Mouse (Mus musculus) cerebellum, postnatal 36 days (tissue): Measurements from ENCODE around the gene Ttc22.

Experiments used
- DNase-seq, 2 experiments: peaks; one replicate each; pipeline ENCODE4 v3.0.0; 2021 to 2022; ENCODE audit warnings: mixed read lengths in 2 of 2

The Ttc22 gene

DNA sequence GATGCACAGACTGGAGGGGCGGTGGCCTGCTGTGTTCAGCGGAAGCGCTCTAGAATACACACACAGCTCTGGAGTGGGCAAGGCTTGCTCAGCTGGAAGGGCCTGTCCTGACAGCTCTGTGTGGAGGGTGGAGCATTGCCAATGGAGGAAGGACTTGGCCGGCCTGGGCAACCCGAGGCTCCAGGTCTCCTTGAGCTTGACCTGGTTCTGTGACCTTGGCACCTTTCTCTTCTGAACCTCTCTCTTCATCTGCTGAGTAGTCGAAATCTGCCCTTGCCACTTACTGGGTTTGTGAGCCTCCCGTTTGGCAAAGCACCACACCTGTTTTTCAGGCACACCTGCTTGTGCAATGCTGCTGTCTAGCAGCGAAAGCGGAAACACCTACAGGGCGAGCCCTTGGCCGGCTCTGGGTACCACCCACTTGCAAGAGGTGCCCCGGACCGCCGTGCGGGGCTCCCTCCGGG is at the start of gene Ttc22:
Ttc22 (plus strand) TSS at position 403 of the 464 bp plus-strand sequence.
- no peak for DNase-seq

DNA sequence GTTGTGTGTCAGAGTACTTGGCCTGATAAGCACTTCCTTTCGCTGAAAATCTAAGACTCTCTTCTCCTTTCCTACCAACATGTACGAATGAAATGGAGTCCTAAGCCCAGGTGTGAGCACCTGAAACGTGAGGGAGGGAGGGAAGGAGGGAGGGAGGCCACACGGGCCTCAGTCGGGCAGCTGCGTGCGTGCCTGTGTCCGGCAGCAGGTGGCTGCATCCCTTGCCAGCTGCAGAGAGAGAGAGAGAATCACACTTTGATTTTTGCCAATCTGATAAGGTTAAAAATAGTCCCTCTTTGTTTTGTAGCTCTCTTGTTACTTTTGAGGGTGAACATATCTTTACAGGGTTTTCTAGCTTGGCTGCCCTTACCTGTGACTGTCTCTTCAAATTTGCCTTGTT is 47.2 kb upstream of the Ttc22 start:
- no peak for DNase-seq

DNA sequence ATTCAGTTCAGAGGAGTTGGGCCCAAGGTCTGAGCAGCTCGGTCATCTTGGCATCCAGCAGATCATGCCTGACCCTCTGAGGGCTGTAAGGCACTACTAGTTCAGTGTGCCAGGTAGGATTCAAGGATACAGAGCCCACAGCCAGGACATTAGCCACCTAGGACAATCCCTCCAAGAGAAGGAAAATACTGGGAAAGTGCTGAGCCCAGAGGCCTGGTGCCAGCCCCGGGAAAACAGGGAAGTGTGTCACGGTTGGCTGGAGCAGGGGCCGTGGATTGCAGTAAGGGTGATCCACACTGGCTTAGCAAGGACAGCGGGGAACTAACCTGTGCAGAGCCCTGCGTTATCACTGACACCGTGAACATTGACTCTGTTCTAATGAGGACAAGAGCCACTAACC is 44.7 kb upstream of the Ttc22 start:
- no peak for DNase-seq

DNA sequence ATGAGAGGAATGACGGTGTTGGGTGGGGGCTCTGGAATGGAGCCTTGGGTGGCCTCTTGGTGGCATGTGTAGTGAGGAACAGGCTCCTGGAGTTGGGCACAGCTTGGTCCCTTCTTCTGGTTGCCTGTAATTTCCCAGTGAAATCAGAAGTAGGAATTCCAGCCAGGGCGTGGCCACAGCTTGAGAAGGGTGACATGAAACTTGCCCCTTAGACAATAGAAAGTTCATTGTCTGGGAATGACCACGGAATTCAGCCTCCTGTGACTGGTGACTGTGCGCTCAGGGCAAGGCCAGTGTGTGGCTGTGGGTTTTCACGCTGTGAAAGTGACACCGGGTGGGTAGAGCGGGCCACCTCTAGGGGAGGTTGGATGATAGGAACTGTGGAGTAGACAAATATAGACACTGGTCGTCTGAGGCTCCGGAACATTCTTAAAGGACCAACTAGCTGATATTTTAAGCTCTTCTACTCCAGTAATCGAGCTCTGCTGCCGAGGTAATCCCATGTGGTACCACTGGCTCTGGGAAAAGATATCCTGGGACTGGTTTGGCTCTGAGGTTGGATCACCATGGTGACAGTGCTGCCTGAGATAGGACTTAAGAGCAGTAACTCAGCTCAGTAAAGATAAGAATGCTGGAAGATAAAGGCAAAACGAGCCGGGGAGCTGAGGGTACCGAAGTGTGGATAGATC is 40.9 kb upstream of the Ttc22 start:
- DNase-seq, result no peak

DNA sequence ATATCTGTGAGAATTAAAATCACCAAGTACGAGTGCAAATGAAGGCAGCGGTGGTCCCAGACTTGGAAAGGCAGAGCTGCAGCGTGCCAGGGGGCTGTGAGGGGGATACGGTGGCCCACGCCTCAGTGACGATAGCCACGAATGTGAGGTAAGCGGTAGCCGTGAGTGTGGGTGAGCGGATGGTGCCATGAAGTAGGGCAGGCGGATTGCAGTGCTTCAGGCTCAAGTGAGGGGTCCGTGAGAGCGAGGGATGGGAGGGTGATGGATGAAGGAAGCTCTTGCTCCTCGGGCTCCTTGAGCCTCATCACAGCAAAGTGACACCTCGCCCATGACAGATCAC is 40.4 kb upstream of the Ttc22 start:
- DNase-seq, result no peak

DNA sequence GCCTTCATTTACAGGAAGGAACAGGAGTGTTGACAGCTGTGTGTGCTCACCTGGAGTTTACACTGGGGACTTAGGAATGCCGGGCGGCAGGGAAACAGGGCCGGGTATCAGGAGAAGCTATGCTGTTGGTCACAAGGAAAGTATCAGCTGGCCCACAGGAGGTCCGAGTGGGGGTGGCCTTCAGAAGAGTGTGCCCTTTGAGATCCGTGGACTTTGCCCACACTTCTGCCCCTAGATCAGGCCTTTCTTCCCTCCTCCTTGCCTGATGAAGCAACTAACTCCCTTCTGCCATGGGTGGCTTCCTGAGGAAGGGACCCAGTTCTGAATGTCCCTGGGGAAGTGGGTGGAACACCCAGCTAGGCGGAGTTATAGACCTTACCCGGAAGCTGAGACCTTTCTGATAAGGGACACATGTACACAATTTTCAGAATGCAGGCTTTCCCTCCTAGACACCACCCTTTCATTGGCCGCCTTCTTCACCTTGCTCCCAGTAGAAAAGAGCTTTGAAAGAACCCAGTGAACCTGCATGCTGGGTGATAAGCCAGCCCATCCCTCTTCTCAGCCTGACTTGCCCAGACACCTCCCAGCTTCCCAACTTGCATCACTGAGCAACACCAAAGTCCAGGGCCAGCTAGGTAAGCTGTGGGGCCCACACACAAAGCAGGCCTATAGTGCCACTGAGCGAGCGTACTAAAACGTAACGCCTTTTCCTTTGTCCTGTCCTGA is 39.6 kb upstream of the Ttc22 start:
- no peak for DNase-seq

DNA sequence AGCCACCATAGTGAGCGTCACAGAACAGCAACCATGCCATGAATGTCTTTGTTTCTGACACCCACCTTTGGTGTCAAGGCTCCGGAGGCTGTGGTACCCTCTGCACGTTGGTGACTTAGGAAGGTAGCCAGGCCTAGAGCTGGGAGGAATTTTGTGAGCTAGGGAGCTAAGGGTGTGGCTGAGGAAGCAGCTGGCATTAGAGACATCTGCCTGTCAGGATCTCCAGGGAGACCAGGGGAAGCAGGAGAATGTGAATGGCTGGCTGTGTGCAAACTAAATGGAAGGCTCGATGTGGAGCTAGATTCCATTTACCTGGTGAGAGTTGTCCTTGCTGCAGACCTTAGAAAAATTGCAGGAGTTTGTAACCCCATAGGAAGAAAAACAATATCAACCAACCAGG is 37.6 kb upstream of the Ttc22 start:
- DNase-seq, result no peak

DNA sequence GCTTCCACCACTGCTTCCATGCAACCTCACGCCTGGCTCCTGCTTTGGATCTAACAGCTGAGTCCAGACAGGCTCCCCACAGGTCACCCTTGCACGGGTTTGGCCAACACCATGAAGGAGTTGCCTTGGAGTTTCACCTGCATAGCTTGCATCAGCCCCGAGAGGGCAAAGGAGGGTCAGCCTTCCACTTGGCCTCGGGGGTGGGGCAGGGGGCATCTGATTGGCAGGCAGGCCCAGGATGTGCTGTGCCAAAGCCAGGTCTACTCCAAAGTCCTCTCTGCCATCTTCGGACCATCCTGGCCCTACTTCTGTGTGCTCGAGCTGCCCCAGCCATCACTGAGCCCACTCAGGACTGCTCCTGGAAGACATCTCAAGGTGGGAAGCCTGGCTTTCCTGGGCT is 35.2 kb upstream of the Ttc22 start:
- no peak for DNase-seq

DNA sequence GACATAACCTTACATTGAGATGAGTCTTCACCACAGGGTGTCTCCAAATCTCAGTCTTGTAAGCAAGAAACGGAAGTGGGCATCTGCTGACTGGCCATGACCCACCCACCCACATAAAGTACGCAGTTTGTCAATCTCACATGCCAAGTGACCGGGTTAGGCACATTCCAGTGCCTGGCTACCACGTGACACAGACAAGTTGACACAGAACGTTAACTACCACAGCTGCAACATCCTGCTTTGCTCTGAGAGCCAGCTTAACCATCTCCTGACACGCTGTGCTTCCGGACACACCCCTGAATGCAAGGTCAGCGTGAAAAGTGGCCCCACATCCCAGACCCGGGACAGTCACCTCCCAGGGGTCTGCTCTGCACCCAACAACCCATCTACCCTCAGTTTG is 32.1 kb upstream of the Ttc22 start:
- no peak for DNase-seq

DNA sequence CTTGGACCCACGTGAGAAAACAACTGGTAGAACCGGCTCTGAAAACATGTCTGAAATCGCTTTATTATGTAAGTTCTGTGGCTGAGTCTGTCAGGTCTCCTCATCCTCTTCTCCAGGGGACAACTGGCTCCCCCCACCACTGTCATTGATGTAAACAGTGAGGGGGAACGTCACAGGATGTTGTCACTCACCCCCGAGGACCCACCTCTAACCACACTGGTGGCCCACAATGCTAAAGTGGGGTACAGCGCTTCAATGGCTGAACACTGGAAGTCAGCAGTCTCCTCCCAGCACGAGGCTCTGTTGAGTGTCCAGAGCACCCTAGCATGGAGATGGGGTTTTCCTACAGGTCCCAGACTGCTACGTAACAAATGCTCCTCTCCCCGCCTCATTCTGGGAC is 31.4 kb upstream of the Ttc22 start:
- no peak for DNase-seq

DNA sequence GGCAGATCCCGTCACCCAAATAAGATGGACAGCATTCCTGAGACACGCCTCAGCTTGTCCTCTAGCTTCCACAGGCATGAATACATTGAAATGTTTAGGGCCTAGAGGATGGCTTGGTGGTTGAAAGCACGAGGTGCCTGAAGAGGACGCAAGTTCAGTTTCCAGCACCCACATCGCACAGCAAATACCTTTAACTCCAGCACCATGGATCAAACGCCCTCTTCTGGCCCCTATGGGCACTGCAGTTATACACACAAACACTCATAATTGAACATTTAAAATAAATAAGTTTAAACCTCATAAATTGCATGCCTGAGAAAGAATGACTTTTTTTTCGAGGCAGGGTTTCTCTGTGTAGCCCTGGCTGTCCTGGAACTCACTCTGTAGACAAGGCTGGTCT is 28.6 kb upstream of the Ttc22 start:
- no peak for DNase-seq

DNA sequence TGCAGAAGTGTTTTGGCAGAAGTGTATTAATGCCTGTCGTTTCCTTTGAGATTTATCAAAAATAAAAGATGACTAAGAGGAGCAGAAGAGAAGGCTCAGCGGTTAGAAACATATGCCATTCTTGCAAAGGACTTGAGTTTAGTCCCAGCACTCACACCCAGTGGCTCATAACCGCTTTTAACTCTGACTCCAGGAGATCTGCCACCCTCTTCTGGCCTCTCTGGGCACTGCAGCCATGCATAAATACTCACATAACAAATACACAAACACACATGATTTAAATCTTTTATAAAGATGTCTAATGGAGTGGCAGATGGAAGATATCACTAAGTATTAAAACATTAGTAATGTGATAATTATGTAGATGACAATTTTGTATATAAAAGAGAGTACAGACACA is 26.0 kb upstream of the Ttc22 start:
- DNase-seq, result no peak

DNA sequence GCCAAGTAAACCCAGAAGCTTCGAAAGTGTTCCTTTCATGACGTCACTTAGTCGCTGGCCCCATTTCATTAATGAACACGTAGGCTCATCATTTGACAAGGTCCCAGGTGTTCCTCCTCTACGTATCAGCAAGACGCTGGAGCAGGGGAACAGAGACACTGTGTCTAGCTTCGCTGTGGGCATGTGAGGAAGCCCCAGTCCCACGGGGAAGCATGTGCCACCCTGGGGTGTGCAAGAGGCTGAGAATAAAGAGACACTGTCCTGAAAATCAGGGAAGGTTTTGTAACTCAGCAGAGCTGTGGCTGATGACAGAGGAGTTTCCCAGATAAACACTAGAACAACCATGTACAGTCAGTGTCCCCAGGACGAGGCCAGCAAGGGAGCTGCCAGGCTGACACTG is 25.2 kb upstream of the Ttc22 start:
- DNase-seq, result no peak

DNA sequence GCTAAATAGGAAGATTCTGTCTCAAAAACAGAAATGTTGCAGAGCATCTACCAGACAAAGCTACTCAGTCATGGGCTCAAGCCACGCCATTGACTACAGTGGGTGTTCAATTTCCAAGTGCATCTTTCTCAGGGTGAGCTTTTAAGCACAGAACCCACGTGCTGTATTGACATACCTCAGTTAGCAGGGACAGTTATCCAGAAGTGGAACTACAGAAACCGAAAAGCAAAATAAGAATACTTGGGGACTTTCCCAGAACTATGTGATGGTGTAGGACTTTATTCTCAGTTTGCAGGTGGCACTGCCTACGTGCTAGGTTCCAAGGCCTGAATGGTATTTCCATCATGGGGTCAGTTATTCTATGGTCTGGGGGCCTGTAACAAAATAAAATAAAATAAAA is 24.5 kb upstream of the Ttc22 start:
- no peak for DNase-seq

DNA sequence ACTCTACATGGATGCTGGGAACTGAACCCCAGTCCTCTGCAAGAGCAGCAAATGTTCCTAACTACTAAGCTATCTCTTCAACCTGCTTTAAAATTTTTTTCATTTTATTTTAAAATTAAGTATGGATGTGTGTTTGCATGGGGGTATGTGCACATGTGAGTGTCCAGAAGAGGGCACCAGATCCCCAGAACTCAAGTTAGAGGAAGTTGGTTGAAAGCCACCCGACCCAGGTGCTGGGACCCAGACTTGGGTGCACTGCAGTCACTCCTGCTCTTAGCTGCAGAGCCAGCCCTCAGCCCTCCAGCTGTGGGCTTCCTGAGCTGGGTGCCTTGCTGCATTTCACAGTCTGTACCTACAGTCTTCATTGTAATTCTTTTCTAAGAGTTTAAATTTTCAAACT is 22.8 kb upstream of the Ttc22 start:
- DNase-seq, result no peak

DNA sequence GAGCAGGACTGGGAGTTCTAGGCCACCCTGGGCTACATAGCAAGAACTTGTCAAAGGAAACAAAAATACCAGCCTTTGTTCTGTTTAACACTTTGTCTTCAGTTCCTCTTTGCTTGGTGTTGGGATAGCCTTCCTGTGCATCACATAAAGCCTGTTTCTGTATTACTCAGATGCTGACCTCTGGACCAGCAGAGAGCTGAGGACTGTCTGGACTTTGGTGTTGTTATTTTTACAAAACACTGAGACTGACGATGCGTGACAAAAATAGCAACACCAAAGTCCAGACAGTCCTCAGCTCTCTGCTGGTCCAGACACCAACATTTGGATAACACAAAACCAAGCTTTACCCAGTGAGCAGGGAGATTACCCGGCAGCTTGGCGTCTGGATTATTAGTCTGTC is 21.5 kb upstream of the Ttc22 start:
- DNase-seq, result no peak

DNA sequence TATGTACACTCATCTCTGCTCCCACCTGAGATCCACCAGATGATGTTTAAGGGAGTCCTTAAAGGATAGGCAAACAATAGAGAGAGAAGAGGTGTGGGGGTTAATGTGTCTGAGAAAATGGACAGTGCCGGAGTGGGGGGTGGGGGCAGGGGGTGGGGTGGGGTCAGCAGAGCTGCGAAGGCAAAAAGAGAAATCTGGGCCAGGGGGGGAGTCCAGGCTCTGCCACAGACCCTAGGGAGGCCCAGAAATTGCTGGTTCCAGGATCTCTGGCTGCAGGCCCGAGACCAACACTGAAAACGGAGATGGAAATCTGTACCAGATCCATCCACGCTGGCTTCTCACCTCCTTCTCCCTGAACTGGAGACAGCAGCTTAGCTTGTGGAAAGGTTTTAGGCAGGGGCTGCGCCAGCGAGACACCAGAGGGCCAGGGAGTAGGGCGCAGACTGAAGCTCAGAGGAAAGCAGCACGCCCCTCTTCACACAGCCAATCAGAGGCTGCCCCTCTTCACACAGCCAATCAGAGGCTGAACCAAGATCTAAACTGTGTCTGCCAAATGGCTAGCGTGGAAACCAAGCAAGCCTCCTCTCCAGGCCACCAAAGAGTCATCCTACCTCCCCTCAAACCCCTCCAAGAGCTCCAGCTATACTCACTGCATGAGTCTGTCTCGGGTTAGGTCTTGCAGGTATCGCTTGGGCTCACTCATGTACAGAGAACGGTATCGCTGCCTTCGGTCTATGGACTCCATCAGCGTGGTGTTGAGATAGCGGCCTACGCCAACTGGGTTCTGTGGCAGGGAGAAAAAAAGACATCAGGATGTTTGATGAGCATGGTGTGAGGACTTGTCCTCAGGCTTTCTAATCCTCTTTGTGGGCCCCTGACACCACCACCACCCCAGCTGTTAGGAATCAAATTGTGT is 15.3 kb upstream of the Ttc22 start:
- no peak for DNase-seq

DNA sequence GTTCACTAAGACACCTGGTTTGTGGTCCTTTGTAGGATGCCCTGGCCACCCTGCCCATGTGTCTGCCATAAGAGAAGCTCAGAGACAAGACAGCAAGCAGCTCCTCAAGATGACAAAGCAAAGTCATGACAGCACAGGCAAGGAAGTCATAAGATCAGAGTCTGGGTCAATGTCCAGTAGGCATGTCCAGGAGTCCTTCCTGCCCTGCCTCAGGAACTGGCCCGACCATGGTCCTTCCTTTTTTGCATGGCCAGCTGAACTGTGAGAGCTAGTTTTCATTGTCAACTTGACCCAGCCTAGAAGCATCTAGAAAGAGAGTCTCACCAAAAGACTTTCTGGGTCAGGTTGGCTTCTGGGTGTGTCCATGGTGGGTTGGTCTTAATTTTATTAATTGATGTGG is 14.3 kb upstream of the Ttc22 start:
- DNase-seq, result no peak

DNA sequence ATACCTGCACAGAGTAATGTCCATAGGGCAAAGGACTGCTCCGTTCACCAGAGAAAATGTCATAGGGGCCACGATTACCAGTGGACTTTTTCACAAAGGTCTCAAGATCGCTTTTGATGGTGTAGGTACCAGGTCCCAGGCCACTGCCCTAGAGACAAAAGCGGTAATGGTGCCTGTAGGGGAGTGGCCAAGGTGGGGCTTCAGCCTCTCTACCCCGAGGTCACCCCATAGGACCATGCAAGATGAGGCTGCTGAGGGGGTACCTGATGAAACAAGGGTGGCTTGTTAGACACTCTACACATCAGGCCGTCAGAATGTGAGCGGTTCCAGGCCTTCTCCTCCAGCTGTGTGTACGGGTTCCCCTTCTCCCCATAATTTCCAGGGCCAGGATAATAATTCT is 9.1 kb upstream of the Ttc22 start:
- DNase-seq, result no peak

DNA sequence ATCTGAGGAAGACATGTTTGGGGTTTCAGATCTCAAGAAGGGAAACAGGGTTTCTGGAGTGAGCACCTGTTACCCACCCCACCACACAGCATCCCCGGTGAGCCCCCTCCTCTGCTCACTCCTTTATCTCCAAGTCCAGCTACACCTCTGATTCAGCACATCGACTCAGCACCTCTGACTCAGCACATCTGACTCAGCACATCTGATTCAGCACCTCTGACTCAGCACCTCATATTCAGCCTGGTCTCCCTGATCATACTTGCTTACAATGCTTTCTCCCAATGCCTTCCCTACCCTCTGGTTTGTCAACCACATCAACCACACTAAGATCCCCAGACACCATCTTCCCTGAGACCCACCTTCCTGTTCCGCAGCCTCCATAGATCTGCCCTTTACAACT is 8.7 kb upstream of the Ttc22 start:
- DNase-seq, result no peak

DNA sequence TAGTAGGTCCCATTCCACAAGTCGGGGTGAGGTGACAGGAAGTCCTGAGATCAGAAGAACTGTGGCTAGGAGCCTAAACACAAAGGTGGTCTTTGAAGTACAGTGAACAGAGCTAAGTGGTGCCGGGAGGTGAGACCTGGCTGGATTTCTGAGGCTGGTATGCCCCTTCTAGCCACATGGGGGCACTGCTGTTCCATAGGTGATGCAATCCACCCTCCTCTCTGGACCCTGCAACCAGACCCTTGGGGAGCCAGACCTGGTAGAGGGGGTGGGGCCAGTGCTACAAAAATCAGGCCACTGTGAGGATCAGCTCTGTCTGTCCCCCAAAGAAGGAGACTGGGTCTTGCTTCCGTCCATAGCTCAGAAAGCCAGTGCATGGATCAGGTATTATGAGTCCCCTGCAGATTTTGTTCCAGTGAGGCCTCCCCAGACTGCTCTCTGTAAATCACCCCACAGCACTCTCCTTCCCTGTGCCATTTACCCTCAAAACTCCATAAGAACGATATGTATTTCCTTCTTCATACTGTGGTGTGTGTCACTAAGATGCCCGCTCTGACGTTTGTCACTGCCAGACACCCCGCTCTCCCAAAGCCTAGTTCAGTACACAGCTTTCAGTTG is 7.9 kb upstream of the Ttc22 start:
- peak; percentile 68 to 74 for DNase-seq

DNA sequence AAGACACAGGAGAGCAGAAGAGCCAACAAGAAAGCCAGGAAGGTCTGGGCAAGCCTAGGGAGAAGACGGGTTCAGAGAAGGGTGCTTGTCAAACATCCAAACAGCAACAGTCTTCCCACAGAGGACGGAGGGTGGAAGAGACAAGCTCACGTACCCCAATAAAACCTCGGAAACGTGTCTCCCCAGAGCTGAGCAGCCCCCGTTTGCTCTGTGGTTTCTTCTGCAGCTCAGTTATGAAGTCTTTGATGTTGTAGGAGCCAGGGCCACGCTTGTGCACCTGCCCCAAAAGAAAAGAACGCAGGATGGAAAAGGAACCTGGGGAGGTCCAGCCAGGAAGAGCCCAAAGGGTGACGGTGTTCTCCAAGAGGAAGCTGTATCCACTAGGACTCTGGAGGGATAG is 7.4 kb upstream of the Ttc22 start:
- DNase-seq, result no peak

DNA sequence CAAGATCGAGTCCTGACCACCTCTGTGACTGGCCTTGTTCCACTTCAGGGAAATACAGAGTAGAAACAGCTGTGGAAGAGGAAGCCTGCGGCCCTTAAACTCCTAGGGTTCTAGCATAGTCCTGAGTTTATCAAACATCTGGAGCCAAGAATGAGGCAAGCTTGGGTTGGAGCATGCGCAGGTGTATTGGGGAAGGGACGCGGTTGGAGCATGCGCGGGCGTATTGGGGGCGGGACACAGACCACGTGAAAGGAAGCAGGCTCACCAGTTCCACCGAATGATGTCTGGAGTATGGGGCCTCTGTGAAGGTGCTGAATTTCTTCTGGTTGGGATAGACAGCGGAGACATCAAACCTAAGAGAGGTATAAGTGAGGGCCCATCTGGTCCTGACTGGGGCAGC is 6.6 kb upstream of the Ttc22 start:
- DNase-seq, result no peak
